Mouse (Mus musculus) bone marrow macrophage, adult 2 months (primary cell): Measurements from ENCODE around the gene Fgfr2. TPM values are rescaled to one million over a fixed set of nuclear protein-coding genes. Genes with fewer than 3 reads are reported as not detected.
A peak's percentile ranks its signal among the peaks of the same experiment; 100 is the strongest.

Source experiments
- H3K27ac ChIP-seq: 2 replicates; pipeline ENCODE4 v1.5.1; 2012; ENCODE audit warnings: low read depth, low read length; ENCODE audit not compliant: insufficient read depth
- H3K4me1 ChIP-seq: 2 replicates; pipeline ENCODE4 v1.6.1; 2012; ENCODE audit warnings: low read length; ENCODE audit not compliant: control insufficient read depth, insufficient read depth
- H3K4me3 ChIP-seq: 2 replicates; pipeline ENCODE4 v1.5.1; 2012; ENCODE audit warnings: mild to moderate bottlenecking, low read length, moderate library complexity; ENCODE audit not compliant: insufficient read depth
- CTCF ChIP-seq: IDR thresholded peaks from 2 replicates; pipeline ENCODE4 v1.5.1; 2012; ENCODE audit warnings: low read depth, mild to moderate bottlenecking, low read length, moderate library complexity
- POLR2A ChIP-seq: IDR thresholded peaks from 2 replicates; pipeline ENCODE4 v1.6.1; 2012; ENCODE audit warnings: mild to moderate bottlenecking, low read depth, low read length, borderline replicate concordance
- polyA plus RNA-seq: library from polyadenylated mRNA; stranded (reverse); fragments of >200 nt; gene quantifications from 2 replicates; pipeline ENCODE4 v1.2.4, GENCODE M21; 2012; ENCODE audit not compliant: missing spikeins, insufficient read depth, insufficient read length

Fgfr2 gene
- polyA plus RNA-seq, 1 experiment, result 0.27 TPM

GRCm38 (mm10) chr7:132565831-132566230, 557.3 kb downstream of the Fgfr2 start:
- Histone ChIP-seq H3K4me1 (peaks cover 9% of the 10 kb centered on the region), H3K4me3 (no peak overlapping the region), H3K27ac (no peak overlapping the region)
- TF ChIP-seq CTCF (no peak), POLR2A (no peak)

- TF ChIP-seq POLR2A (no peak), CTCF (no peak)
- Histone ChIP-seq H3K27ac (no peak overlapping the region), H3K4me3 (no peak overlapping the region), H3K4me1 (no peaks in the 10 kb centered on the region)
Observed at GRCm38 (mm10) chr7:132559138-132559766, 563.9 kb downstream of the Fgfr2 start.

GRCm38 (mm10) chr7:132558141-132558736, 564.9 kb downstream of the Fgfr2 start:
- Histone ChIP-seq H3K4me3 (no peak overlapping the region), H3K4me1 (no peaks in the 10 kb centered on the region), H3K27ac (no peak overlapping the region)

GRCm38 (mm10) chr7:132556575-132556974, 566.6 kb downstream of the Fgfr2 start:
- TF ChIP-seq POLR2A, result no peak
- no peak for TF ChIP-seq CTCF
- Histone ChIP-seq H3K4me3 (no peak overlapping the region), H3K27ac (no peak overlapping the region), H3K4me1 (no peaks in the 10 kb centered on the region)

More at GRCm38 (mm10) chr7:132558141-132558736, 564.9 kb downstream of the Fgfr2 start:
- TF ChIP-seq CTCF, result no peak
- no peak for TF ChIP-seq POLR2A

- H3K27ac ChIP-seq, result no peak overlapping the region
- no peak for TF ChIP-seq POLR2A
- no peak overlapping the region for H3K4me3 ChIP-seq
- H3K4me1 ChIP-seq, result no peaks in the 10 kb centered on the region
Observed at GRCm38 (mm10) chr7:132555911-132556310, 567.2 kb downstream of the Fgfr2 start.

GRCm38 (mm10) chr7:132554091-132554490, 569.1 kb downstream of the Fgfr2 start:
- H3K27ac ChIP-seq, result no peak overlapping the region
- no peaks in the 10 kb centered on the region for H3K4me1 ChIP-seq
- no peak overlapping the region for H3K4me3 ChIP-seq
- TF ChIP-seq CTCF (no peak), POLR2A (no peak)

GRCm38 (mm10) chr7:132551351-132552126, 571.6 kb downstream of the Fgfr2 start:
- peak; percentile 68 for TF ChIP-seq CTCF
- no peak for TF ChIP-seq POLR2A

GRCm38 (mm10) chr7:132547126-132547525, 576.0 kb downstream of the Fgfr2 start:
- Histone ChIP-seq H3K4me3 (no peak overlapping the region), H3K27ac (no peak overlapping the region), H3K4me1 (no peaks in the 10 kb centered on the region)
- TF ChIP-seq CTCF, result no peak
- TF ChIP-seq POLR2A, result no peak

More at GRCm38 (mm10) chr7:132551351-132552126, 571.6 kb downstream of the Fgfr2 start:
- Histone ChIP-seq H3K27ac (no peak overlapping the region), H3K4me1 (no peaks in the 10 kb centered on the region), H3K4me3 (peak overlapping the region; percentile 53)

- TF ChIP-seq POLR2A (no peak), CTCF (no peak)
Observed at GRCm38 (mm10) chr7:132542427-132542826, 580.7 kb downstream of the Fgfr2 start.

GRCm38 (mm10) chr7:132541566-132541965, 581.6 kb downstream of the Fgfr2 start:
- TF ChIP-seq POLR2A (no peak), CTCF (no peak)
- H3K4me3 ChIP-seq, result no peak overlapping the region
- H3K27ac ChIP-seq, result no peak overlapping the region
- H3K4me1 ChIP-seq, result no peaks in the 10 kb centered on the region

More at GRCm38 (mm10) chr7:132542427-132542826, 580.7 kb downstream of the Fgfr2 start:
- Histone ChIP-seq H3K4me1 (no peaks in the 10 kb centered on the region), H3K4me3 (no peak overlapping the region), H3K27ac (no peak overlapping the region)
